Mouse (Mus musculus) right cerebral cortex, postnatal 14 days (tissue): ENCODE measurements at regions not wholly inside any gene's neighbourhood (a gene's known extent, or its start where the extent isn't known, plus 50 kb on each side); places are given as distances from the start of the nearest gene placed in this dataset.

Source experiments
- DNase-seq: peaks from one replicate; pipeline ENCODE4 v3.0.0; 2022

- DNase-seq: no peak
Measured at GRCm38 (mm10) chr15:60101485-60102280, 85.3 kb upstream of the 4933412E24Rik start.

DNA sequence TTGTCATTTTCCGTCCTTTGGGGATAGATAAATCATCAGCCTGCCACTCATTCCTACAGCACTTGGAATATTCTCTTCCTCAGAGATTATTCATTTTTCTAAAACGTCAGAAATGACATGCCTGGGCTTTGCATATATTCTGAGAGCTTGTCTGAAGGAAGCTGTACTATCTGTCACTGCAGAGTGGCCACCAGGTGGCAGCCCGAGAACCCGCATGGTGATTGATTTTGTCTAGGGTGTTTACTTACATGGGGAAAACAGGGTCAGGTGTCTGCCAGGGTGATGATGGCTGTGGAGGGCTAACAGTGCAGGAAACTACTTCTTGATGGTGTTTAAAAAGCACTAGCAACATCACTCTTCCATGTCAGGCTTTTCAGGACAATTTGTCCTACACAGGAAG lies 80.7 kb upstream of the 4933412E24Rik start:
- peak; percentile 76 for DNase-seq

GRCm38 (mm10) chr15:60096131-60096530 lies 79.7 kb upstream of the 4933412E24Rik start:
- no peak for DNase-seq

DNA sequence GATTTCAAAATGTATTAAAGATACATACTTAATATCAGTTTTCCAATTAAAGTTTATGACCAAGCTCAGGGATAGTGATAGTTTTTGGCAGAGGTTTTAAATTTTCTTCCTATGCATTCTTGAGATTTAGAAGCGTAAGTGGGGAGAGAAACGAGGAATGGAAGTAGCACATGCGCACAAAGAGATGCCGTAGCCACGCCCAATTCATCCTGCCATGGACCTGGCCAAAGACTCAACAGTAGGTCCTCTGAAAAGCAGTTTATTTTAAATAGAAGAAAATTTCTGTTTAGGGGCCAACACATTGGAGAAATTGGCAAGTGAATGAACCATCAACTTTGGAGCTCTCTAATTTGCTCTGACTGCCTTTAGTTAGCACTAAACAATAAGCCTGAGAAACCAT lies 73.5 kb upstream of the 4933412E24Rik start:
- no peak for DNase-seq

DNA sequence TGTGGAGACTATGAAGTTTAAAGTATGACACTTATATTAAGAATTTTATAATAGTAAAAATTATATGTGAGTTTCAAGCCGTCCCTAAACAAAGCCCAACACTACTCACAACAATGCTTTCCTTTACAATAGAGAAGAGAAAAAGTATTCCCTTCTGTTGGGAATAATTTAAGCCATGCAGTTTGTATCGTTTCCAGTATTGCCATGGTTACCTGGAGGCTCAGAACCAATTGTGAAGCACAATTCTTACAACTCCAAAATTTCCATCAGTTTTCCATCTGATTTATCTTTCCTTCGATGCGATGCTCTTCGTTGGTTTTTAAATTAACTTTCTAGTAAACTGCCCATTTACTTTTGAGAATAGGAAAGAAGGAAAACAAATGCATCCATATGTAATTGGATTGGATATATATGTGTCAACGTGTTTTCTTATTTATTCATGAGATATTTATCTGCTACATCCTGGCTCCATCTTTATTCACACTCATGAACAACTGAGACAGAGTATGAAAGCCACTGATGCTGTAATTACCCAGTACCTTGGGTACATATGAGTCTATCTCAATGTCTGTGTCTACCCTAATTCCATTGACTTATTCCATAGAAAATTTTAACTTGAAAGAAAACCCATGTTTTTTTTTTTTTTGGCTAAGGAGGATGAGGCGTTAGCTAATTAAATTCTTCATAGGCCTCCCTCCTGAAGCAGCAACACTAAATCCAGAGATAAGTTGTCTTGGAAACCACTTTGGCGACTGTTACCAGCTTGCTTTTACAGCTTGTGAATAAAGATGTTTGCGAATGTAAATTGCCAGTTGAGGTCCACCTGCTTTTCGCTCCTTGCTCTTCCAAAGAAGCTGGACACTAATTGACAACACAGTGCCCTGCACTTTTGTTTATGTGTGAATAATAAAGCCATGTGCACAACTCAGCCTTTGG lies 72.8 kb upstream of the 4933412E24Rik start:
- no peak for DNase-seq
